In genomic region chr7:130041402-130041965, GRCm38 (mm10) we compare ENCODE assay signal across 23 mouse cellular contexts.
DNase-seq lines count a peak whose midpoint lies in the region; ATAC-seq and TF ChIP-seq lines count a peak whose summit lies in the region.
"Had no signal": no experiment of that assay in that cellular context is flagged by ENCODE, and none has a peak within 500 bp of the region (broad histone marks: within the 10 kb centered on the region; RNA-seq: fewer than 3 reads in every experiment).

No protein-coding gene starts in this region.

- H3K4me2 ChIP-seq in kidney, embryonic 15.5 days: no peak overlapping the region
- no peak overlapping the region for H3K4me2 ChIP-seq in lung, embryonic 16.5 days (ENCODE audit: low read depth, low read length)
- H3K4me2 ChIP-seq in stomach, postnatal 0 days (replicated peaks; ENCODE audit: low read depth): no peak overlapping the region
- no peak overlapping the region for H3K4me2 ChIP-seq in forebrain, embryonic 16.5 days (ENCODE audit: low read length)
- H3K4me2 ChIP-seq: hindbrain, embryonic 13.5 days; limb, embryonic 13.5 days; liver, embryonic 11.5 days; midbrain, embryonic 11.5 days had no signal

- H3K4me3 ChIP-seq in kidney, embryonic 15.5 days (replicated peaks): no peak overlapping the region
- no peak overlapping the region for H3K4me3 ChIP-seq in lung, embryonic 16.5 days (ENCODE audit: low read length)
- no peak overlapping the region for H3K4me3 ChIP-seq in lung, adult 2 months (replicated peaks; ENCODE audit: extremely low read depth, low read depth, low read length)
- H3K4me3 ChIP-seq in stomach, postnatal 0 days (ENCODE audit: low read depth, low read length): no peak overlapping the region
- H3K4me3 ChIP-seq in forebrain, embryonic 16.5 days (replicated peaks; ENCODE audit: low read length): no peak overlapping the region
- H3K4me3 ChIP-seq: erythroblast, embryonic 14.5 days; hindbrain, embryonic 13.5 days; limb, embryonic 13.5 days had no signal

- no peak overlapping the region for H3K9ac ChIP-seq in kidney, embryonic 15.5 days
- H3K9ac ChIP-seq in lung, embryonic 16.5 days (ENCODE audit: low read length): no peak overlapping the region
- no peak overlapping the region for H3K9ac ChIP-seq in stomach, postnatal 0 days (ENCODE audit: low read length)
- no peak overlapping the region for H3K9ac ChIP-seq in forebrain, embryonic 16.5 days (replicated peaks; ENCODE audit: low read depth, low read length)
- H3K9ac ChIP-seq: forebrain, postnatal 0 days; hindbrain, embryonic 13.5 days; limb, embryonic 13.5 days had no signal

- no peak for TF ChIP-seq EP300 in stomach, postnatal 0 days (optimal IDR thresholded peaks at IDR 0.05)

- peak; percentile 52 for DNase-seq in kidney, postnatal 10 days
- no peak for DNase-seq in lung, adult 2 months
- peak; percentile 64 for DNase-seq in lung, postnatal 25 days (ENCODE audit: low spot score)
- DNase-seq in stomach, postnatal 0 days (ENCODE audit: low spot score): peak; percentile 42
- DNase-seq: adrenal gland, postnatal 25 days; cerebellum, adult 11-12 months; cerebellum, postnatal 14 days; forebrain, postnatal 0 days; heart, postnatal 36 days; kidney, adult 2 months; kidney, postnatal 25 days; spleen, adult 18-20 months; thymus, postnatal 14 days had no signal

- no peak overlapping the region for H3K27ac ChIP-seq in kidney, embryonic 15.5 days
- peak overlapping the region; percentile 50; the same call in 1 of the 2 replicates for H3K27ac ChIP-seq in lung, embryonic 16.5 days (ENCODE audit: low read length)
- peak overlapping the region; percentile 61; the same call in 1 of the 2 replicates for H3K27ac ChIP-seq in stomach, postnatal 0 days (replicated peaks)
- H3K27ac ChIP-seq in forebrain, embryonic 16.5 days (ENCODE audit: low read length): no peak overlapping the region
- H3K27ac ChIP-seq: hindbrain, embryonic 13.5 days; limb, embryonic 13.5 days had no signal

- WGBS in kidney, embryonic 15.5 days: 76% methylated on average over 11 of the region's 11 CpGs
- WGBS in lung, embryonic 16.5 days: 61% methylated on average over 11 of the region's 11 CpGs
- WGBS in lung, adult 2 months: 72% methylated on average over 11 of the region's 11 CpGs
- 65% methylated on average over 11 of the region's 11 CpGs for WGBS in stomach, postnatal 0 days
- 93% methylated on average over 11 of the region's 11 CpGs for WGBS in forebrain, embryonic 16.5 days

- H3K9me3 ChIP-seq in kidney, embryonic 15.5 days (replicated peaks): no peaks in the 10 kb centered on the region
- no peaks in the 10 kb centered on the region for H3K9me3 ChIP-seq in lung, embryonic 16.5 days (ENCODE audit: control insufficient read depth, low read length)
- H3K9me3 ChIP-seq in stomach, postnatal 0 days (ENCODE audit: control insufficient read depth, low read length): no peaks in the 10 kb centered on the region
- H3K9me3 ChIP-seq in forebrain, embryonic 16.5 days (ENCODE audit: control insufficient read depth, low read length): no peaks in the 10 kb centered on the region
- H3K9me3 ChIP-seq: hindbrain, embryonic 13.5 days; limb, embryonic 13.5 days had no signal

- no peaks in the 10 kb centered on the region for H3K36me3 ChIP-seq in kidney, embryonic 15.5 days
- H3K36me3 ChIP-seq in lung, embryonic 16.5 days (ENCODE audit: control insufficient read depth, insufficient read depth, low read length): no peaks in the 10 kb centered on the region
- no peaks in the 10 kb centered on the region for H3K36me3 ChIP-seq in stomach, postnatal 0 days (ENCODE audit: control insufficient read depth, insufficient read depth, low read length)
- H3K36me3 ChIP-seq in forebrain, embryonic 16.5 days (ENCODE audit: control insufficient read depth, insufficient read depth): no peaks in the 10 kb centered on the region
- H3K36me3 ChIP-seq: hindbrain, embryonic 13.5 days; limb, embryonic 13.5 days had no signal

- no peak for TF ChIP-seq POLR2A in lung, adult 2 months (IDR thresholded peaks at IDR 0.05; ENCODE audit: borderline replicate concordance, extremely low read depth, low read depth, low read length)

- peaks cover 51% of the 10 kb centered on the region for H3K4me1 ChIP-seq in kidney, embryonic 15.5 days
- H3K4me1 ChIP-seq in lung, embryonic 16.5 days (replicated peaks; ENCODE audit: control insufficient read depth, insufficient read depth, low read length): peaks cover 52% of the 10 kb centered on the region
- H3K4me1 ChIP-seq in lung, adult 2 months (ENCODE audit: control insufficient read depth, insufficient read depth, low read length): peaks cover 10% of the 10 kb centered on the region
- no peaks in the 10 kb centered on the region; the same call in 1 of the 2 replicates for H3K4me1 ChIP-seq in stomach, postnatal 0 days (replicated peaks; ENCODE audit: control insufficient read depth, insufficient read depth)
- H3K4me1 ChIP-seq in forebrain, embryonic 16.5 days (replicated peaks; ENCODE audit: control insufficient read depth, insufficient read depth, low read length): no peaks in the 10 kb centered on the region

- ATAC-seq in kidney, embryonic 15.5 days (replicated peaks; ENCODE audit: low FRiP score): no peak
- ATAC-seq in lung, embryonic 16.5 days (ENCODE audit: low read depth): no peak
- no peak for ATAC-seq in stomach, postnatal 0 days (ENCODE audit: low FRiP score, low TSS enrichment)
- no peak for ATAC-seq in forebrain, embryonic 16.5 days
- ATAC-seq: CD4-positive, CD25-positive, alpha-beta regulatory T cell, adult 4 months; forebrain, postnatal 0 days; midbrain, embryonic 16.5 days had no signal

- no peak for TF ChIP-seq CTCF in lung, adult 2 months (IDR thresholded peaks at IDR 0.05; ENCODE audit: insufficient read depth, low read length)
- TF ChIP-seq CTCF in stomach, postnatal 0 days (IDR thresholded peaks at IDR 0.05; ENCODE audit: low read depth): no peak

- H3K27me3 ChIP-seq in kidney, embryonic 15.5 days: no peaks in the 10 kb centered on the region
- H3K27me3 ChIP-seq in lung, embryonic 16.5 days (ENCODE audit: control insufficient read depth, insufficient read depth, low read depth, low read length): no peaks in the 10 kb centered on the region
- no peaks in the 10 kb centered on the region for H3K27me3 ChIP-seq in stomach, postnatal 0 days (ENCODE audit: control insufficient read depth, insufficient read depth, low read length)
- no peaks in the 10 kb centered on the region for H3K27me3 ChIP-seq in forebrain, embryonic 16.5 days (replicated peaks; ENCODE audit: control insufficient read depth, insufficient read depth, low read length)
- H3K27me3 ChIP-seq: limb, embryonic 13.5 days had no signal

Comparison
In these comparisons a context has a peak if more than half of its experiments do, and no peak if none do; other contexts are left out.
1. H3K27ac ChIP-seq: peak in lung, embryonic 16.5 days (single experiment) and stomach, postnatal 0 days (single experiment); none in kidney, embryonic 15.5 days (single experiment) and forebrain, embryonic 16.5 days (single experiment).